ENCODE assay signal across 8 mouse cellular contexts in genomic region chr8:124949209-124950068, GRCm38 (mm10). TPM values are rescaled to one million over a fixed set of nuclear protein-coding genes. Genes with fewer than 3 reads are reported as not detected.
A peak's percentile ranks its signal among the peaks of the same experiment; 100 is the strongest.
DNase-seq lines count a peak whose midpoint lies in the region; ATAC-seq and TF ChIP-seq lines count a peak whose summit lies in the region.

Gene Egln1 (minus strand): TSS chr8:124949324.

- 0 out of 2 replicates have a peak, but pooled peaks cover 4% of the 10 kb centered on the region for H3K4me1 ChIP-seq in hindbrain, postnatal 0 days (ENCODE audit: insufficient read depth, low read length)

- ATAC-seq in common myeloid progenitor, adult 5-6 weeks (replicated peaks; ENCODE audit: low read depth, poor library complexity, severe bottlenecking) = peak; percentile 36
- peak; percentile 89 for ATAC-seq in hindbrain, postnatal 0 days
- ATAC-seq in megakaryocyte progenitor cell, adult 5-6 weeks (replicated peaks; ENCODE audit: poor library complexity) = peak; percentile 66

- peak within 1 kb of the TSS; percentile 87 for H3K4me3 ChIP-seq in hindbrain, postnatal 0 days (ENCODE audit: low read length)

- H3K27ac ChIP-seq in hindbrain, postnatal 0 days = peak within 1 kb of the TSS; percentile 97

- no peaks in the 10 kb centered on the region for H3K27me3 ChIP-seq in hindbrain, postnatal 0 days (ENCODE audit: insufficient read depth, low read length)

- no peak for TF ChIP-seq CTCF in hindbrain, postnatal 0 days (IDR thresholded peaks at IDR 0.05; ENCODE audit: low read depth)

- H3K4me2 ChIP-seq in hindbrain, postnatal 0 days (ENCODE audit: low read depth, low read length) = peak within 1 kb of the TSS; percentile 71

- peak; percentile 90 to 95 for DNase-seq in adrenal gland, adult (ENCODE audit: inconsistent age in 2 of 2, low spot score in 1 of 2)
- DNase-seq in gastrocnemius, adult 8-10 months (ENCODE audit: low spot score in 2 of 2) = peak; percentile 63 to 80
- peak; percentile 94 for DNase-seq in hindbrain, postnatal 0 days (ENCODE audit: low spot score)
- DNase-seq in left cerebral cortex, postnatal 10 days (ENCODE audit: extremely low spot score in 1 of 2, low spot score in 2 of 2) = peak in 1 of 2 experiments; percentile 90
- DNase-seq in right cerebral cortex, postnatal 25 days = peak; percentile 86
- DNase-seq in yolk sac, embryonic 10.5 days (ENCODE audit: low spot score) = peak; percentile 81

- H3K9me3 ChIP-seq in hindbrain, postnatal 0 days (ENCODE audit: low read length) = no peaks in the 10 kb centered on the region

- peak within 1 kb of the TSS; percentile 81 for H3K9ac ChIP-seq in hindbrain, postnatal 0 days (replicated peaks; ENCODE audit: low read length)

- 3% methylated on average over 44 of the region's 98 CpGs for WGBS in hindbrain, postnatal 0 days

- H3K36me3 ChIP-seq in hindbrain, postnatal 0 days (ENCODE audit: insufficient read depth, low read length) = no peaks in the 10 kb centered on the region

- intact Hi-C loops in left cerebral cortex, postnatal 10 days (cut with DNase I) = loop anchor here (5.0 kb wide), 2 partner anchors 52 to 83 kb away; partner anchors contain the start of genes Exoc8 and Sprtn

RNA-seq across cellular contexts. Expression of gene Egln1, which starts in this region (rescaled TPM):
- total RNA-seq in common myeloid progenitor, adult 5-6 weeks (2017) = 19.4 and 24.8 TPM in 2 replicates
- 100 to 1,000 TPM; 170 to 209 (median 181) TPM for total RNA-seq in gastrocnemius, adult 8-10 months (2022)
- total RNA-seq in hindbrain, postnatal 0 days (2014; rRNA removed) = 41.6 and 45.1 TPM in 2 replicates
- polyA plus RNA-seq in hindbrain, postnatal 0 days (2015; fragmentation: Nextera tagmentation; extraction: Ambion mirVana) = 13.5 and 14.1 TPM in 2 replicates
- total RNA-seq in left cerebral cortex, postnatal 10 days (2021) = 10 to 100 TPM; 59.9 to 61.1 TPM
- total RNA-seq in megakaryocyte progenitor cell, adult 5-6 weeks (2015) = 30.2 and 32.0 TPM in 2 replicates
- total RNA-seq in megakaryocyte progenitor cell, adult 5-6 weeks (2017) = 21.9 and 25.0 TPM in 2 replicates

Comparison
In these comparisons a context has a peak if more than half of its experiments do, and no peak if none do; other contexts are left out.
1. ATAC-seq: peak in every context shown above with its lines; median percentile 89 in hindbrain, postnatal 0 days; 66 in megakaryocyte progenitor cell, adult 5-6 weeks; 36 in common myeloid progenitor, adult 5-6 weeks.